Mouse (Mus musculus) embryonic facial prominence, embryonic 15.5 days (tissue): ENCODE results near the gene Cntn5. TPM values are rescaled to one million over a fixed set of nuclear protein-coding genes. Genes with fewer than 3 reads are reported as not detected.

Experiments used
- ATAC-seq: fragments of 200-750 bp; cut with Nextera tagmentation; 2 replicates; pipeline ENCODE4 v1.8.0; 2017; ENCODE audit warnings: low read depth, moderate TSS enrichment; ENCODE audit not compliant: insufficient number of reproducible peaks, low FRiP score, low TSS enrichment
- H3K27ac ChIP-seq: fragments of 300-500 bp; sonication (generic); replicated peaks from 2 replicates; pipeline ENCODE4 v1.5.1; 2015; ENCODE audit warnings: mild to moderate bottlenecking, inconsistent platforms
- H3K27me3 ChIP-seq: fragments of 300-500 bp; sonication (generic); 2 replicates; pipeline ENCODE4 v1.6.1; 2015; ENCODE audit warnings: inconsistent platforms
- H3K36me3 ChIP-seq: fragments of 300-500 bp; sonication (generic); 2 replicates; pipeline ENCODE4 v1.6.1; 2015; ENCODE audit warnings: mild to moderate bottlenecking, inconsistent platforms
- H3K4me1 ChIP-seq: fragments of 300-500 bp; sonication (generic); 2 replicates; pipeline ENCODE4 v1.6.1; 2015; ENCODE audit warnings: inconsistent platforms
- H3K4me2 ChIP-seq: fragments of 300-500 bp; sonication (generic); replicated peaks from 2 replicates; pipeline ENCODE4 v1.6.1; 2015; ENCODE audit warnings: mild to moderate bottlenecking, inconsistent platforms
- H3K4me3 ChIP-seq: fragments of 300-500 bp; sonication (generic); replicated peaks from 2 replicates; pipeline ENCODE4 v1.5.1; 2015; ENCODE audit warnings: mild to moderate bottlenecking, inconsistent platforms
- H3K9ac ChIP-seq: fragments of 300-500 bp; sonication (generic); 2 replicates; pipeline ENCODE4 v1.6.1; 2015; ENCODE audit warnings: inconsistent platforms
- H3K9me3 ChIP-seq: fragments of 300-500 bp; sonication (generic); replicated peaks from 2 replicates; pipeline ENCODE4 v1.6.1; 2016; ENCODE audit warnings: inconsistent platforms
- WGBS: fragments of 180-500 bp; shearing (Covaris S2); methylation state at CpG from one replicate; pipeline ENCODE4 v1.1.7; 2015; 5-methylcytosine and 5-hydroxymethylcytosine counted together
- polyA plus RNA-seq: library from polyadenylated mRNA; unstranded; fragments of >200 nt; fragmentation: Nextera tagmentation; extraction: Ambion mirVana; gene quantifications from 2 replicates; pipeline ENCODE4 v1.2.1, GENCODE M21; 2015

The Cntn5 gene
- polyA plus RNA-seq, 1 experiment from 2014 or later, result 1.8 TPM

- ATAC-seq, result no peak
- Histone ChIP-seq H3K4me2 (no peak overlapping the region), H3K4me3 (no peak overlapping the region), H3K4me1 (no peaks in the 10 kb centered on the region), H3K9ac (no peak overlapping the region), H3K27me3 (no peaks in the 10 kb centered on the region), H3K9me3 (no peaks in the 10 kb centered on the region), H3K36me3 (no peaks in the 10 kb centered on the region), H3K27ac (no peak overlapping the region)
Measured at GRCm38 (mm10) chr9:10186063-10186462, 718.5 kb downstream of the Cntn5 start.

DNA sequence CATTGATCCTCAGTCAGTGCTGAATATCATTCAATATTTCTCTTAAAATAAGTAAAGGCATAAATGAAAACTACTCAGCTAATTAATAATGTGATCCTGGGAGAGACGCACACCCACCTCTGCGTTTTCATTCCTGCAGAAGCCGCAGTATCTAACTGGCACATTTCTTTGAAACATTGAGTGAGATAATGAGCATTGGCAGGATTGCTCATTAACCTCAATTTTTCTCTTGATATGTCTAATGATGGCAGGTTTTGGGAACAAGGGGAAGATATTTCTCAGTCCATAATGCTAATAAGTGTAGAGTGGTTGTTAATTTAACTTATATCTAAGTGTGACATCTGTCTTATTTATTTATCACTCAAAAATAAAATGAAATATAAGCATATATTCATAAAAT lies 734.0 kb downstream of the Cntn5 start:
- Histone ChIP-seq H3K27me3 (no peaks in the 10 kb centered on the region), H3K9me3 (no peaks in the 10 kb centered on the region), H3K4me2 (no peak overlapping the region), H3K4me1 (no peaks in the 10 kb centered on the region), H3K27ac (no peak overlapping the region), H3K4me3 (no peak overlapping the region), H3K9ac (no peak overlapping the region), H3K36me3 (no peaks in the 10 kb centered on the region)
- no peak for ATAC-seq
- 90% methylated on average over 3 of the region's 3 CpGs for WGBS

DNA sequence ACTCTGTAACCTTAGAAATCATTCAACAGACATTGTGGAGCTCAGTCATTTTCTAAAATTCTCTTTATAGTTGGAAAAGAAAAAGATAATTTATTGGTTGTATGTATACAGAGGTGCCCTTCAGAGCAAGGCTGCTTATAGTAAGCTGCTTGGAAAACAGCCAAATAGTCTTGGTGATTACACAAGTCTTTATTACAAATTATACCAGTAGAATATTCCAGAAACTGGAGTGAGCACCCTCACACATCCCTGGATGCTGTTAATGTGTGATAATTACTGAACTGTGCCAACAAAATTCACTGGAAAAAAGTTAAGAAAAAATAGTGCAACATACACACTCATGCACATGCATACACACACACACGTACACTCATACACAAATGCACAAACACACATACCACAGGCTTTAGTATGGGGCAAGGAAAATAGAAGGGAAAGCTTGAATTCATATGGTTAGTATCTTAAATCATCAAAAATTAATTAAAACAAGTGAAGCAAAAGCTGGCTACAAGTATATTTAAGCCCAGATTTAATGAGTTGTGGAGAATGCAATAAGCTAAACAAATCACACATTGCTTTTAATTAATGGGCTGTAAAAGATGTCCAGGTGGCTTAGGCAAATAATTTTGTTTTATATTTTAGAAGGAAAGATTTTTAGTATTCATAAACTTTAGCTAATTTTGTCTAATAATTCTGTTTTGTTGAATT lies 783.1 kb downstream of the Cntn5 start:
- Histone ChIP-seq H3K27me3 (no peaks in the 10 kb centered on the region), H3K4me3 (no peak overlapping the region), H3K4me1 (no peaks in the 10 kb centered on the region), H3K27ac (no peak overlapping the region), H3K4me2 (no peak overlapping the region), H3K9ac (no peak overlapping the region), H3K36me3 (no peaks in the 10 kb centered on the region), H3K9me3 (no peaks in the 10 kb centered on the region)
- no peak for ATAC-seq
- 81% methylated on average over 1 of the region's 1 CpGs for WGBS

DNA sequence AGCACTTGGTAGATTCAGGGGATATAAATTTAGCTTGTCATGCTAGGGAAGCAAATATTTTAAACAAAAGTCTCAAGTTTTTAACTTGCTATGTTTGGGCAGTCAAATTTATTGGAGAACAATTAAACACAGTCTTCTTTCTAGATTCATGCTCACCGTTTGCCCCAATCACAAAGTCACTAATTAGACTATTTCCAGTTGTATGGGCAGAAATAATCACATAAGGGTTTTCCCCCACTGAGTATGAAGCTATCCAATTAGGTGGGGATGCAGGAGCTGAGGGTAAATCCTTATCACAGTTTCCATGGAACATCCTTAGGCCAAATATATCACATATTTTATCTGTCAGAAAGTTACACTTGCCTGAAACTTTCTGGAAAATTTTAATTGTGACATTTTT lies 788.0 kb downstream of the Cntn5 start:
- no peak overlapping the region for H3K9ac ChIP-seq
- H3K36me3 ChIP-seq, result no peaks in the 10 kb centered on the region
- H3K4me1 ChIP-seq, result no peaks in the 10 kb centered on the region
- no peaks in the 10 kb centered on the region for H3K27me3 ChIP-seq
- H3K4me2 ChIP-seq, result no peak overlapping the region
- 64% methylated on average over 1 of the region's 1 CpGs for WGBS
- no peak overlapping the region for H3K27ac ChIP-seq
- H3K4me3 ChIP-seq, result no peak overlapping the region
- no peak for ATAC-seq
- H3K9me3 ChIP-seq, result no peaks in the 10 kb centered on the region

DNA sequence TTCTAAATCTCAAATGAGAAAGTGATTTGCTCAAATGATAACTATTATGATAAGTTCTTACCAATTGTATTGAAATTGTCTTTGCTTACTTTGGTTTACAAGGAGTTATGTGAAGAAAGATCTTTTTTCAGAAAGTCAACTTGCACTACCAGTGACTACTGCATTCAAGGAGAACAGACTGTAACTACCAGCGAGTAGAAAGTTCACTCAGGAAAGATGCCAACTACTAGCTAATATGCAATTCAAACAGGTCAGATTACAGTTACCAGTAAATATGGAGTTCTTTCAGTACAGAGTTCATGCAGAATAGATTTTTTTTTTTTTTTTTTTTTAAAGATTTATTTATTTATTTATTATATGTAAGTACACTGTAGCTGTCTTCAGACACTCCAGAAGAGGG lies 795.4 kb downstream of the Cntn5 start:
- no peak overlapping the region for H3K27ac ChIP-seq
- H3K4me1 ChIP-seq, result no peaks in the 10 kb centered on the region
- H3K9ac ChIP-seq, result no peak overlapping the region
- no peak for ATAC-seq
- WGBS, result 79% methylated on average over 1 of the region's 1 CpGs
- H3K4me3 ChIP-seq, result no peak overlapping the region
- H3K36me3 ChIP-seq, result no peaks in the 10 kb centered on the region
- H3K4me2 ChIP-seq, result no peak overlapping the region
- no peaks in the 10 kb centered on the region for H3K9me3 ChIP-seq
- H3K27me3 ChIP-seq, result no peaks in the 10 kb centered on the region

- Histone ChIP-seq H3K4me1 (no peaks in the 10 kb centered on the region), H3K27me3 (no peaks in the 10 kb centered on the region), H3K4me2 (no peak overlapping the region), H3K4me3 (no peak overlapping the region), H3K9ac (no peak overlapping the region), H3K36me3 (no peaks in the 10 kb centered on the region), H3K27ac (no peak overlapping the region), H3K9me3 (no peaks in the 10 kb centered on the region)
- ATAC-seq, result no peak
- 68% methylated on average over 4 of the region's 4 CpGs for WGBS
Measured at GRCm38 (mm10) chr9:10107861-10108260, 796.7 kb downstream of the Cntn5 start.

DNA sequence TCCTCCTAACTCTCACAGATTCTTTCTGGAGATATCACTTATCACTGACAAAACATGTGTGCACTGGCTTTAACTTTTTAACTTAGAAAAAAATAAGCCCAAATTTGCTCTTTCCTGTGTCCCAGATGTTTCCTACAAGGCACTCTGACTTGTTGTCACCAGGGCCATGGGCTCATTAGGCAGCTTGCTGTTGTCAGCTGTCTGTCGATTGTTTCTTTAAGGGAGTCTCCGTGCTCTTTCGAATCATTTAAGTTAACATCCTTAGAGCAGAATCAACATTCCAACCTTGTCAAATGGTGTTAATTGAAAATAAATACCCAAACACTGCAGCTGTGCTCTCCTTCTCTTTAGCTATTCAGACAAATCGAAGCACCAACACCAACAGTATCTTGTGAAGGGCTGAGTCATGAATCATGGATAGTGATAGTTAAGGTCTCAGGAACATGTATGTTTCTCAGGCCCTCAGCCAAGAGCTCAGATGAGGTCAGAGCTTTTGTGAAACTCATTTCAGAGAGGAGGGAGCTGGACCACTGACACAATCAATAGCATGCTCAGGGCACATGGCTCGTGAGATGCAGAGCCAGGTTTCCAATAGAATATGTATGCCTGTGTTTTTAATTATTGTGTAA lies 802.6 kb downstream of the Cntn5 start:
- no peaks in the 10 kb centered on the region for H3K27me3 ChIP-seq
- 54% methylated on average over 5 of the region's 5 CpGs for WGBS
- H3K9ac ChIP-seq, result no peak overlapping the region
- no peak overlapping the region for H3K4me3 ChIP-seq
- H3K4me2 ChIP-seq, result no peak overlapping the region
- H3K27ac ChIP-seq, result no peak overlapping the region
- H3K9me3 ChIP-seq, result no peaks in the 10 kb centered on the region
- no peak for ATAC-seq
- H3K4me1 ChIP-seq, result no peaks in the 10 kb centered on the region
- H3K36me3 ChIP-seq, result no peaks in the 10 kb centered on the region

GRCm38 (mm10) chr9:10076282-10076681 lies 828.3 kb downstream of the Cntn5 start:
- Histone ChIP-seq H3K4me1 (no peaks in the 10 kb centered on the region), H3K4me3 (no peak overlapping the region), H3K27ac (no peak overlapping the region), H3K27me3 (no peaks in the 10 kb centered on the region), H3K9me3 (no peaks in the 10 kb centered on the region), H3K36me3 (no peaks in the 10 kb centered on the region), H3K9ac (no peak overlapping the region), H3K4me2 (no peak overlapping the region)
- no peak for ATAC-seq

GRCm38 (mm10) chr9:10073401-10073800 lies 831.2 kb downstream of the Cntn5 start:
- H3K4me3 ChIP-seq, result no peak overlapping the region
- H3K4me2 ChIP-seq, result no peak overlapping the region
- ATAC-seq, result no peak
- H3K4me1 ChIP-seq, result no peaks in the 10 kb centered on the region
- no peaks in the 10 kb centered on the region for H3K27me3 ChIP-seq
- WGBS, result 55% methylated on average over 4 of the region's 4 CpGs
- H3K36me3 ChIP-seq, result no peaks in the 10 kb centered on the region
- no peaks in the 10 kb centered on the region for H3K9me3 ChIP-seq
- no peak overlapping the region for H3K9ac ChIP-seq
- no peak overlapping the region for H3K27ac ChIP-seq

DNA sequence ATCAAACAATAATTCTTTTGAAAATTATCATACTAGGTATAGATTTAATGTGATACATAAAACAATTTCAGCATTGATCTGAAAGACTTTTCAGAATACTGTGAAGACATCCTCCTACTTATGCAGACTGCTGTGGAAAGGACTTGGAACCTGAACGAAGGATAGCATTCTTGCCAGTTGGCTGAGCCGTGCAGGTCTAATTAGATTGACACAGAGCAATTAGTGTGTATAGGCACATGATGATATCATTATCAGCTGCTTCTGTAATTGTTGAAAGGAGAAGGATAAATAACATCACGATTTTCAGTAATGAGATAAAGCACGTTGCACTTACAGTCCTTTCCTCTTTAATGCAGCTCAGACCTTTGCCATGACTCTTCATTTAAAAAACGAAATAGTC lies 831.7 kb downstream of the Cntn5 start:
- no peak overlapping the region for H3K4me3 ChIP-seq
- no peak overlapping the region for H3K27ac ChIP-seq
- no peaks in the 10 kb centered on the region for H3K9me3 ChIP-seq
- WGBS, result 47% methylated on average over 5 of the region's 5 CpGs
- no peak for ATAC-seq
- H3K4me2 ChIP-seq, result no peak overlapping the region
- H3K27me3 ChIP-seq, result no peaks in the 10 kb centered on the region
- no peak overlapping the region for H3K9ac ChIP-seq
- H3K36me3 ChIP-seq, result no peaks in the 10 kb centered on the region
- no peaks in the 10 kb centered on the region for H3K4me1 ChIP-seq

DNA sequence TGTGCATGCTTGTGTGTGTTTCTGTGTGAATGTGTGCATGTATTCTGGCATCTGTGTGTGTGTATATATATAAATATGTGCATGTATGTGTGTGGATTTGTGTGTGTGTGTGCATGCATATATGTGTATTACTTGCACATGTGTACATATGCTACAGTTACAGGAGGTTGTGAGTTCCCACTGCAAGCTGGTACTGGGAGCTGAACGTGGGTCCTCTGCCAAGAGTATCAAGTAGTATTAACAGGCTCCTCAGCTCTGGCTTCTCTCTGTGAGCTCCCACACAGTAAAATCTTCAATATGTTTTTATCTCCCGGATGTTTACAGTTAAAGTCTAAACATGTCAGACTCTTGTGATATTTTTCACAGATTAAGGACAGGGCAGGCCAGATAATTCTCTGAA lies 833.3 kb downstream of the Cntn5 start:
- Histone ChIP-seq H3K27me3 (no peaks in the 10 kb centered on the region), H3K4me3 (no peak overlapping the region), H3K27ac (no peak overlapping the region), H3K4me2 (no peak overlapping the region), H3K4me1 (no peaks in the 10 kb centered on the region), H3K9me3 (no peaks in the 10 kb centered on the region), H3K36me3 (no peaks in the 10 kb centered on the region), H3K9ac (no peak overlapping the region)
- WGBS, result 56% methylated on average over 2 of the region's 2 CpGs
- ATAC-seq, result no peak
